Mouse (Mus musculus) CD4-positive naive resting alpha-beta T cell, adult 57 days (primary cell): Measurements from ENCODE around the gene Gm20878. TPM values are rescaled to one million over a fixed set of nuclear protein-coding genes. Genes with fewer than 3 reads are reported as not detected.

ENCODE experiments used
- total RNA-seq: library from RNA; stranded (reverse); gene quantifications from one replicate; pipeline ENCODE4 v1.2.4, GENCODE M21; 2023

The Gm20878 gene
- total RNA-seq = not detected

GRCm38 (mm10) chr4:41941272-41941671, at the start of gene Gm20878:
TSS of gene Gm20878 (plus strand) at chr4:41941572.

GRCm38 (mm10) chr4:41903310-41903709, 38.1 kb upstream of the Gm20878 start, which contains the start of gene Gm21541:
TSS of gene Gm21541 (plus strand) at chr4:41903610.

GRCm38 (mm10) chr4:41965758-41966157, 24.4 kb downstream of the Gm20878 start, which contains the start of gene Fam205a4:
TSS of gene Fam205a4 (plus strand) at chr4:41966058.

Other genes starting within 250 kb of the Gm20878 start
- gene Cntfr, start 244.5 kb upstream of the Gm20878 start, total RNA-seq = not detected
- 17.7 TPM for gene Il11ra1, start 241.6 kb upstream of the Gm20878 start, total RNA-seq
- gene Rpp25l, start 228.0 kb upstream of the Gm20878 start, total RNA-seq = 43.4 TPM
- gene Dctn3, start 218.4 kb upstream of the Gm20878 start, total RNA-seq = 47.8 TPM
- gene Arid3c, start 210.4 kb upstream of the Gm20878 start, total RNA-seq = not detected
- 63.2 TPM for gene Galt, start 186.3 kb upstream of the Gm20878 start, total RNA-seq
- gene Sigmar1, start 185.4 kb upstream of the Gm20878 start, total RNA-seq = 22.7 TPM
- gene Ccl27a, start 167.3 kb upstream of the Gm20878 start, total RNA-seq = 8.2 TPM
- gene Gm21541, start 38.0 kb upstream of the Gm20878 start, total RNA-seq = not detected
- gene Fam205a4, start 24.5 kb downstream of the Gm20878 start, total RNA-seq = not detected
- gene Gm21093, start 93.2 kb downstream of the Gm20878 start, total RNA-seq = not detected
- gene Gm3893, start 149.6 kb downstream of the Gm20878 start, total RNA-seq = not detected
- gene Gm13304, start 173.2 kb downstream of the Gm20878 start, total RNA-seq = not detected
- not detected for gene Gm13306, start 211.9 kb downstream of the Gm20878 start, total RNA-seq
- gene Gm13305, start 227.0 kb downstream of the Gm20878 start, total RNA-seq = not detected